Mouse (Mus musculus): ENCODE measurements around the gene Cul7.

The Cul7 gene

DNA sequence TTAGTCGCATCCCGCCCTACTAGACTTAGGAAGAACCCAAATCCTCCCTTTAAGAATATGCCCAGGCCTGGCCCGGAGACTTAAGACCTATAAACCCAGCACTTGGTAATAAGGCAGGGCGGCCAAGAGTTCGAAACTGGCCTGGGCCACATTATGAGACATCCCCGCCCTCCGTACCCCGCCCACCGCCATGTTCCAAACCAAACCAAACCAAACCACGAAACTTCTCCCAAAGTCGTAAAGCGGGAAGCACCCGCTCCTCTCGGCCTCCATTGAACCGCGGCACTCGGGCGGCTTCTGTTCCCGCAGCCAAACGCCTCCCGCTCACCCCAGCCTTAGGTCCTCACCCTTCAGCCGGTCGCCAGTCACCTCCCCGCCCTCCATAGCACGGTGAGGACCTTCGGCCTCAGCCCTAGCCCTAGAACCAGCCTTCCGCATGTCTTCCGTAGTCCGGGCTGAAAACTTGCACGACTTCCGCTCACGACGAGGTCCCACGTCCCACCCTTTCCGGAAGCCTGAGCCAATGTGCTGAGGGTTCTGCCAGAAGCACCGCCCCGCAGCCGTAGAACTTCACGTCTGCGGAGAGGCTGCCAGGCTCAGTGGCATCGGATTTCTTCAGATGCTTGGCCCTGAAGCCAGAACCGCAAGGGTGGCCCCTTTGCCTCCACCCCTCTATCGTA is 23.9 kb downstream of the Cul7 start, which contains the start of gene Rrp36:
Rrp36 (minus strand) TSS at position 503 of the 680 bp plus-strand sequence.
- DNase-seq (ENCODE audit: low spot score in 2 of 2) = peak; percentile 91

DNA sequence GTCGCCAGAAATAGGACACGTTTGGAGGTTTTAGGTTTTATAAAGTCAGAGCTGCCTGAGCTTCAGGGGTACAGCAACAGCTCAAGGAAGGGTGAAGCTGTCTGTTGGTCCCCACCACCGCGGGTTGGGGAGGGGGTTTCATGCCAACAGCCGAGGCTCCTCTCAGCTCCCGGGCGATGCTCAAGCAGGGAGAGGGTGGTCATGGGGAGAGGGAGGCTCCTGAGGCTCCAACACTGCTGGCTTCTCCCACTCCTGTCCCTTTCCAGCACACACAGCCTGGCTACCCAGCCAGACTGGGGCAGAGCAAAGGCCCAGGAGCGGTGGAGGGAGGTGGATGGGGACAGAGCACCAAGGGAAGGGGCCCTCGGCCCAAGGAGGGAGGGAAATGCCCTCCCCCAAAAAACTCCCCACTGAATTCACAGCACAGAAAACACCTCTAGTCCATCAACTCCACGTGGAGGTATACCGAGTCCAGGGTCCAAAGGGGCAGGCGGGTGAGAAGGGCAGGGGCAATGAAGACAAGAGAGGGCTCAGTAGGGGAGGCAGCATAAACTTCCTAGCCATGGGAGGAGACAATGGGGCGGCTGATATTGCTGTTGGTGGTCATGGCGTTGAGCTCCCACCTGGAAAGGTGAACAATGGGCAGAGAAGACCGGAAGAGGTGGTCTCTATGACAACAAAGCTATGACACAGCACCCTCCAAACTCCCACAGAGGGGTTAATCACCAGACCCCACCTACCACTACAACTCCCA is 24.6 kb downstream of the Cul7 start:
- DNase-seq (ENCODE audit: low spot score in 2 of 2) = no peak

DNA sequence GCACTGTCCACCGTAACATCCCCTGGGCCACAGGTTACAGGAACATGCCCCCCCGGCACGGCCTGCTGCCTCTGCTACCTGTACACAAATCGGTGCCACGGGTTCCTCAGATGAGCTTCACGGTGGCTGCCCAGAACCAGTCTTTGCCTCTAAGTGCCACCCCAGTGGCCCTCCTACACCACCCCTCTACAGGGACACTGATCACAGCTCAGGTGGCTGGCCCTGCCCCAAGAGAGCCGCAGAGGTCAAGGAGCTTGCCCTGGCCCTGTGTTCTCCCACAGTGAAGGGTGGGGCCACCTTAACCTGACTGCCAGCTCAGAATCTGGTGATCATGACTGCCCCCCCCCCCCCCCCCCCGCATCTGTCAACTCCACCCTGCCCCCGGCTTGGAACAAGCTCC is 28.3 kb downstream of the Cul7 start, which contains the start of gene Mea1:
Mea1 (plus strand) TSS at position 378 of the 400 bp plus-strand sequence.
- peak in 1 of 2 experiments; percentile 27 for DNase-seq (ENCODE audit: low spot score in 2 of 2)

DNA sequence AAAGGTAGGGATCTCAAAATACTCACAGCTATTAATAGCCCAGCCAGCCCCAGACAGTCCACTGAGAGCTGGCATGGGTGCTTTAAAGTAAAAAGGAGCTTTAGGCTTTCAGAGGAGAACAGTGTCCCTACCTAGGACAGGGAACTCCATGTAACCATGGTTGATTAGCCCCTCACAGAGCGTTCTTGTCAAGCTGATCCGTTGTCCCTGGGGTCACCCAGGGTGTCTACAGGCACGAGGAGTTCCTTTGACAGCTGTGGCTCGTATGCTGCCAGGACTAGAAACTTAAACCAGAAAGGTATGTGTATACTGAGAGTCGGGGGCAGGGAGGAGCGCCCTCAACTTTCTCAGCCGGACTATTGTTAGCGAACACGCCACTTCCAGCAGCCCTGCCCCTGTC is 28.8 kb downstream of the Cul7 start:
- peak; percentile 46 to 48 for DNase-seq (ENCODE audit: low spot score in 2 of 2)

DNA sequence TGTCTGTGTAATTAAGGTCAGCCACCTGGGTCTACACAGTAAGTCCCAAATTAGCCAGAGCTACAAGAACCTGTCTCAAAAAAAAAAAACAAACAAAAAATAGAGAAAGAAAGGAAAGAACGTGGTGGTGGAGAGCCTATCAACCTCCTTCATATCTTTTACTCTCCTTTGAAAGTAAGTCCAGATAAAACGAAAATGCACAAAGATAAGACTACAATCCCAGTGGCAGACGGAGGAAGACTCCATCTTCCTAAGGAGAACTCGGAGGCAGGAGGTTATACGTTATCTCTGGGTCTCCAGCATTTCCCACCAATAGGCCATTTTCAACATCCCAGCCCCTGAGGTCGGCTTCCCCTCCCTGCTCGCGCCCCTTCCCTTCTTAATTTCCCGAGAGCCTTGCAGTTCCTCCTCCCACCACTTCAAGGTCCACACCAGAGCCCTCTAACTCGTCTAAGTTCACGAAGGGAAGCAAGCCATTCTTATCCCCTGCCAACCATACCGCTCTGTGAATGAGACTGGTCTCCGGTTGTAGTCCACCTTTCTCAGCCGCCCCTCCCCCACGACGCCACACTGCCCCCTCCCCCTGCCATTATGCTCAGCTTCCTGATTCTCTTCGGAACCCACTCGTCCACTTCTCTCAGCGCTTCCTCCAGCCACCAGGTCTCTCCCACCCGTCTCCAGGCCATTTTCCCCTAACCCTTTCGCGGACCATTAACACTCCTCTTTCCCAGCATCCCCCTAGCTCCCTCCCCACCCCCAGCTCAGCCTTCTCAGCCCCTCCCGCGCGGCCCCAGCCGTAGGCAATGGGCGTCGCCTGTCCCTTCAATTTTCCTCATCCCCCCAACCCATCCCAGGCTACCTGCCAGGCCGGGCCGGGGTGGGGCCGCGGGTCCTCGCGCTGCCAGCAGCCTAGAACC is 30.0 kb downstream of the Cul7 start:
- peak in 1 of 2 experiments; percentile 34 for DNase-seq (ENCODE audit: low spot score in 2 of 2)

DNA sequence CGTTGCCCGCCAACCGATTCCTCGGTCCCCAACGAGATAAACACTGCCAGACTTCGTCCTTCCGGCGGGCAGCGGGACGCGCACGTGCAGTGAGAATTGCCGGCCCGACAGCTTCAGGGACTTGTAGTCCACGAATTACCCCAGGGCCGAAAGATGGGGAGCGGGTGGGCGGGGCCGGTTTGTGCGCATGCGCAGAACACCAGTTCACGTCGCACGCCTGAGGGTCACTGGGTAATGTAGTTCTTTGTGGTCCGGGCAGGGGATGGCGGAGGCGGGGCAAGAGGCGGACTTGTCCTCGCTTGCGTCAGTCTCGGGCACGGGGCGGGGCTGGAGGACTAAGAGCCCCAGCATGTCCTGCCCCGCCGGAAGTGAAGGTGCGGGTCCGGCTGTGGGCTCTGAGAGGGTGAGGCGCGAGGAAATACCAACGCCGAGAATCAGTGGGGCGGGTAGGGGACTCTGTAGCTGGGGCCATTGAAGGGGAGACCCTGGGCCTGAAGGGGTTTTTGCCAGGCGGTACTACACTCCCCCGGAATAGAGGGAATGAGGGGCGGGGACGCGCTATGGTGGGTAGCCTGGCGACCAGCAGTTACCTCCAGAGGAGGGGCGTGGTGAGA is 30.7 kb downstream of the Cul7 start, which contains the start of gene Klhdc3:
Klhdc3 (minus strand) TSS at position 155 of the 614 bp plus-strand sequence.
- peak; percentile 95 to 96 for DNase-seq (ENCODE audit: low spot score in 2 of 2)

DNA sequence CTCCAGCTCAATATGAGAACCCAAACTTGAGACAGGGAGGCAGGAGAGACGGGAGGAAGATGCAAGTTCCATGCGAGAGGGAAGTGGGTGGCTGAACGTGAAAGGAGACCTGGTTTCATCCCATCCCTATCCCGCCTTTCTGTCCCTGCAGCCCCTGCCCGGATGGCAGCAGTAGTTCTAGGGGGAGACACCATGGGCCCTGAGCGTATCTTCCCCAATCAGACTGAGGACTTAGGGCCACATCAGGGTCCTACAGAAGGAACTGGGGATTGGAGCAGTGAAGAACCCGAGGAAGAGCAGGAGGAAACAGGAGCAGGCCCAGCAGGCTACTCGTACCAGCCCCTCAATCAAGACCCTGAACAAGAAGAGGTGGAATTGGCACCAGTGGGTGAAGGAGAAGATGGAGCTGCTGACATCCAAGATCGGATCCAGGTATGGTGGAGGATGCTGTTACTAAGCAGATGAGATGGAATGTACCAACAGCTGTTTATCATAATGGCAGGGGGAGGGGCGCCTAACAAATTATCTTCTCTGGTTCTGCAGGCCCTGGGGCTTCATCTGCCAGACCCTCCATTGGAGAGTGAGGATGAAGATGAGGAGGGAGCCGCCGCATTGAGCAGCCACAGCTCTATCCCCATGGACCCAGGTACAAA is 31.5 kb downstream of the Cul7 start:
- peak in 1 of 2 experiments; percentile 35 for DNase-seq (ENCODE audit: low spot score in 2 of 2)

DNA sequence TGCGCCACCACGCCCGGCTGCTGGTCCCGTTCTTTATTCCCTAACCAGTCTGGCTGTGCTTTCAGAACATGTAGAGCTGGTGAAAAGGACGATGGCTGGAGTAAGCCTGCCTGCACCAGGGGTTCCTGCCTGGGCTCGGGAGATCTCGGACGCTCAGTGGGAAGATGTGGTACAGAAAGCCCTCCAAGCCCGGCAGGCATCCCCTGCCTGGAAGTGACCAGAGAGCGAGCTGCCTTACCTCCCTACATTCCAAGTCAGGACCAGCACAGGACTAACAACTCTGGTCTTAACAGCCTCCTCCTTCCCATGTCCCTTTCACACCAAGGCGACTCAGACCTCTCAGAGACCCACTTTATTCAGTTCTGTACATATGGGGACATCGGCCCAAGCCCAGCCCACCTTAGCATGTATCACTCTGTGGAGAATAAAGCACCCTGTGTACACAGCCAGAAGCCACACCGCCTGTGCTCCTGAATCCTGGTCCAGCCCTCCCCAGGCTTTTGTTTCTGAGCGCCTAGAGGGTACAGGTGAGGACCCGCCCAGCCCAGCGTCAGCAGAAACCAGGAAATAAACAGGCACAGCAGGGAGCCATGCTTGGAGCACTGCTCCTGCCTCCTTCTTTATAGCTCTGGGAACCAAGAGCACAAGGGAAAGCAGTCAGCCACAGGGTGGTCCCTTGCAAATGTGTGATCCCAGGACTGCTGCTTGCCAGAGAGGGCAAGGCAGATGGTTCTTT is 32.7 kb downstream of the Cul7 start:
- DNase-seq (ENCODE audit: low spot score in 2 of 2) = no peak

DNA sequence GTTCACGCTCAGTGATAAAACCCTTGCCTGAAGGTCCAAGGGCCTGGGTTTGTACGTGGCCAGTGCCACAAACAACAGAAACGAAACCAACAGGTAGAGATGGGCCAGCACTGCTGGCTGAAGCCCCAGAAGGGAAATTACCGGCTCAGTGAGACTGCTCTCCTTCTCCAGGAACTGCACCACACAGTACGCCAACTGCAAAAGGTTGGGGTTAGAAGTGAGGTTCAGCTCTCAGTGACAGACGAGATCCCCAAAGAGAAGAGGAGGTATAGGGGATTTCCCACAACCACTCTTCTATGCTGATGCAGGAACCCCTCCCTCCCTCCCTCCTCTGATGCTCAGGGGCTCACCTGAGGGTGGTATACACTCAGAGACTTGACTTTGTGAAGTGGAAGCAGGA is 35.8 kb downstream of the Cul7 start:
- no peak for DNase-seq (ENCODE audit: low spot score in 2 of 2)

DNA sequence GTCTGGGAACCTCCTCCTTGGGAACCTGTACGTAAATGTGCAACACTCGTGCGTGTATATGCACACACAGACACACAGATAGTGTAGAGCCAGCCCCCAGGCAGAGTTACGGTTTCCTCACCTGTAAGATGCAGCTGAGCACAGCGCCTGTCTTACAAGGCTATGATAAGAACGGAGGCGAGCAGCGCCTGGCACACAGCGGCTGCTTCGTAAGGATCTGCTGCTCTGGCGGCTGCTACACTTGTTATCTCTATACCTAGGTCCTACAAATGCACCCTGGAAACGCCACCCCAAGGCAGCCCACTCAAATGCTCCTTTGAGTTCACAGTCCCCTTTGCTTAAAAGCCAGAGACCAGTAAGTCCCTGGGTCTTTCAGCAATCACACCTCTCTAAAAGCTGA is 40.5 kb downstream of the Cul7 start:
- DNase-seq (ENCODE audit: low spot score in 2 of 2) = no peak

DNA sequence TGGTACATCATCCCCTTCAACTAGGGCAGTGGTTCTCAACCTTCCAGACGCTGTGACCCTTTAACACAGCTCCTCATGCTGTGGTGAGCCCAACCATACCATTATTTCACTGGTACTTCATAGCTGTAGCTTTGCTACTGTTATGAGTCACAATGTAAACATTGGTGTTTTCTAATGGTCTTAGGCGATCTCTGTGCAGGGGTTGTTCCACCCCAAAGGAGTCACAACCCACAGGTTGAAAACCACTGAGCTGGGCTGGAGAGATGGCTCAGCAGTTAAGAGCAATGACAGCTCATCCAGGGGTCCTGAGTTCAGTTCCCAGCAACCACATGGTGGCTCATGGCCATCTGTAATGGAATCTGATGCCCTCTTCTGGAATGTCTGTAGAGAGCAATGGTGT is 41.3 kb downstream of the Cul7 start:
- no peak for DNase-seq (ENCODE audit: low spot score in 2 of 2)

DNA sequence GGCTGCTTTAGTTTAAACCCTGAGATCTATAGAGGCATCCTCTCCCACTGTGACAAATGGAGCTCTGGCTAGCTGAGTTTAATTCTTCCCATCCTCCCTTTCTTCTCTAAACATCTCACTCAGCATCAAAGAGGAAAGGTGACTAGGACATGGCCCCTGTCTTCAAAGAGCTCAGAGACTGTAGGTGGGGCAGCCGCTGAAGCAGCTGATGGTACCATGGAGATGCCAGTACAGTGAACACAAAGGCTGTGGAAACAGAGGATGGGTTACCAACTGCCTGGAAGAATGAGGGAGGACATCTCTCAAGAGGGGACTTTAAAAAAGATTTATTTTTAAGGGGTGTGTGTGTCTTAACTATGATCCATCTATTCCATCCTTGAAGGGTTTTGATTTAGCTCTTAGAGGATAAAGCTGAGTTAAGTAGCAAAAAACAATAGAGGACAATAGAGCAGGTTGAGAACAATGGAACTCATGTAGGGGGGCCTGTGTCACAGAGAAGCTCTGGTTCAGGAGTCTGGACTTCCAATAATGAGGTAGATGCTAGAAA is 44.5 kb downstream of the Cul7 start:
- no peak for DNase-seq (ENCODE audit: low spot score in 2 of 2)

DNA sequence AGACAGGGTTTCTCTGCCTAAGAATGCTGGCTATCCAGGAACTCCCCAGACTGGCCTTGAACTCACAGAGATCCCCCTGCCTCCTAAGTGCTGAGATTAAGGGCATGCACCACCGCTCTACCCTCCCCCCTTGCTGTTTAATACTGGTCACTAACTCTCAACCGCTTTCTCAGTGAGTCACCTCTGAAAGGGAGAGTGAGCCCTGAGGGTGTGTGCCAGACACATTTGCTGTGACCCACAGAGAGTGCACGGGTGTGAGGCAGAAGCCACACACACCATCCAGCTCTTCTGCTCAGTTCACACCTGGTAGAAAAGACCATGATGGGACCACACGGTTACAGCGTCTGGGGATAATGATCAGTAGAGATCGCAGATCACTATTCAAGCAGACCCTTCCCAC is 48.4 kb downstream of the Cul7 start:
- no peak for DNase-seq (ENCODE audit: low spot score in 2 of 2)

DNA sequence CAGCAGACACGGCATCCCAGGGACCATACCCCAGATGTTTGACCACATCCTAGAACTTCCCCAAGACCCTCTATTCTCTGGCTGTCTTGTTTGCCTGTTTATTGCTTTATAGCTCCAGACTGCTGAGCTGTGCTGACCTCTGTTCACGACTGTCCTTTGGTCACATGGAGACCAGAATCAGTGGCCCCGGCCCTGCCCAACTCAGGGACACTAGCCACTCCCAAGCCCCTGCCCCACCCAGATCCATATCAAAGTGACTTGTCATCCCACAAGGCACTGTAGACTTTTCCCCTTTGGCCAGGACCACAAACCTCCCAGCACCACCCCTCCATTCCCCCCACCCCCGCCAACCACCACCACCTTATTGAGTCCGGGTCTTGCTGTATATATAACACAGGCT is 49.1 kb downstream of the Cul7 start:
- DNase-seq (ENCODE audit: low spot score in 2 of 2) = no peak

DNA sequence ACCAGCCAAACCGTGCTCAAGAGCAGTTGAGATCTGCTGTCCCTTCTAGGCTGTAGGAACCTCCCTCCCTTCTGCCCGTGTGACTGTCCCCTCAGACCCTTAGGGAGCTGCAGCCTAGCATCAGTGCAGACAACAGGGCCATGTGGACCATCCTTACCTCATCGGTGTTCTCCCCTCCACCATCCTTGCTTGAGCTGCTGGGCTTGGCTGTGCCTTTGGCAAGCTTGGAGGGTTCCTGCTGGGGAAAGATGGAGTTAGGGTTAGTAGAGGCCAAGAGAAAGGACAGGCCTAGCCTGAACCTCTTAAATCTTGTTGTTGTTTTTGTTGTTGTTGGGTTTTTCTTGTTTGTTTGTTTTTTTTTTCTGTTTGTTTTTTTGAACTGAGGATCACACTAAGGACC is 49.8 kb downstream of the Cul7 start:
- DNase-seq (ENCODE audit: low spot score in 2 of 2) = no peak

DNA sequence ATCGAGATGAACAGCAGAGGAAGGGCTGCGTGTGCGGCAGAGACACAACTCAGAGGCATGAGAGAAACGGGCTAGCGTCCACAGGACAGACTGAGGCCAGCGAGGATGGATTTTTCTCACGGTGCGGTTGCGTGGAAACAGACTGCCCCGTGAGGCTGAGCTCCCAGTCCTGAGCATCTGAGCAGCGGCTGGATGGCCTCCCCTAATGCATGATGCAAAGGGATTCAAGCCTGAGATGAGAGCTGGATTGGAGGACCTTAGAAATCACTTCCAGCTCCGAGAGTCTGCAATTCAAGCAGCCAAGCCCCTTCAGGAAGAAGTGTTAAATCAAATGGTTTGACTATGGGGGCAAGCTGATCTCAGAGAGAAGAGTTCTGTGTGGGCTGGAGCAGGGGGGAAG is 51.4 kb downstream of the Cul7 start:
- no peak for DNase-seq (ENCODE audit: low spot score in 2 of 2)

DNA sequence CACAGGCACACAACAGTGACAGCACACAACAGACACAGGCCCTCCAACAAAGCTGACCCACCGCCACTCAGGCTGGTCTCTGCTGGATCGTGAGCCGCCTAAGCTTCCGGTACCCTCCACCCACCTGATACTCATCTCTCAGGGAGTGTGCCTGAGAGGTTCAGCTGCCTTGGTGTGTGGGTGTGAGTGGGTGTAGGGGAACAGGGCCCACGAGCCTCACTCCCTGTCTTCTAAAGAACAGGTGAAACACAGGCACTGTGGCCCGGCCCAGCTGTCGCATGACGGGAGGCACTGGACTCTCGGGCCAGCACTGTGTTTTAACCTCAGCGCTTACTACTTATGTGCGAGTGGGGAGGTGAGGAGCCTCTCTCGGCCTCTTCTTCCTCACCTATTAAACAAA is 52.0 kb downstream of the Cul7 start:
- DNase-seq (ENCODE audit: low spot score in 2 of 2) = no peak

DNA sequence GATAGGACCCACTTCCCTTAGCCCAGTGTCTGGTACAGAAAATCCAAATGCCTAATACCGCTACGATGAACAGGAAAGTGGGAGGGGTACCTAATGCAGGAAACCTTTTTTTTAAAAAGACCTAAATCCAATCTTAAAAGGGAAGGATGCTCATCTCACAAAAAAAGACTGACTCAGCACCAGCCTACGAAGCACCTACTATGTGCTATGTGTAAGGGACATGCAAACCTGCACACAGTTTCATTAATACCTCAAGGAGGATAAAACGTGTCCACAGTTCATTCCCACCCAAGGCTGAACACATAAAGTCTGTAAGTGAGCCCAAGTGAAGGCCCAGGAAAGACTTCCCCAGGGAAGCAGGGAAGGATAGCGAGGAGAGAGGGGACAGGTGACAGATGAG is 52.4 kb downstream of the Cul7 start:
- DNase-seq (ENCODE audit: low spot score in 2 of 2) = no peak

DNA sequence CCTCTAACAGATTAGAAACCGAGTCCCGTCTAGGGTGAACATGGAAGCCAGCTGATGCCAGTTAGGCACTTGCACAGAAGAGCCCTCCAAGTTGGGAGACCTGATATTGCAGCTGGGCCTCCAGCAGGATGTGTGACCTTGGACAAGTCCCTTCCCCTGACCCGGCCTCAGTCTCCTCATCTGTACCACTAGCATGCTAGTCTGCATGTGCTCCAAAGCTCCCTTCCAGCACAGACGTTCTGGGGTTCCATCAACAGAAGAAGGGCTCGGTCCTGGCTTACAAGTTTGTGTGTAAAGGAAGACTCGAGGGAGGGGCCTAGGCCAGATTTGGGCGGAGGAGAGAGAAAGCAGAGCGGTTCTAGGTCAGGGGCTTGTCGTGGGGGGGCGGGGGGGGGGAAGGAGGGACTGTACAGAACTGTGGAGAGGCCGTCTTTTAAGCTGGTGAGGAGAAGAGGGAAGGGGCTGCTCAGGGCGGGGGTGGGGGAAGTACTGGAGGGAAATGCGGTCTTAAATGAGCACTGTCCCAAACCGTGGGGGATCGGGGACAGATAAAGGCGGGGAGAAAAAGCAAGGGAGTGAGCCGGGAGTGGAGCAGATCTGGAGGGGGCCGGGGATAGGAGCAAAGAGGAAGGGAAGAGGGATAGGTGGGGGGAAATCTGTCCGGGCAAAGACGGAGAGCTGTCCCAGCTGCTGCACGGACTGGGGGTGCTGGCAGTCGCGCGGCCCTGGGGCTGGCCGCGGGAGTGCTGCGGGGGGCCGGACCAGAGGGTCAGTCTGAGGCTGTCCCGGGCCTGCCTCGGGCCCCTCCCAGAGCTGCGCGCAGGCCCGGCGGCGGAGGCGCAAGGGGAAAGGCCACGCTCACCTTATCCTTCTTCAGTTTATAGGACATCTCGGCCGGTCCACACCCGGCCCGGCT is 54.1 kb downstream of the Cul7 start:
- DNase-seq (ENCODE audit: low spot score in 2 of 2) = no peak

All from heart, adult 9 months (tissue).